Mouse (Mus musculus): Measurements from ENCODE around the gene Flnb.

Gene Flnb

GRCm38 (mm10) chr14:7817770-7818462 lies at the start of gene Flnb:
Flnb (plus strand) TSS chr14:7817957.
- peak; percentile 98 for DNase-seq (ENCODE audit: low spot score)

GRCm38 (mm10) chr14:7773714-7774389 lies 43.9 kb upstream of the Flnb start:
- DNase-seq (ENCODE audit: low spot score): peak; percentile 33

- DNase-seq (ENCODE audit: low spot score): no peak
Observed at GRCm38 (mm10) chr14:7786073-7786472, 31.7 kb upstream of the Flnb start.

GRCm38 (mm10) chr14:7789266-7790030 lies 28.3 kb upstream of the Flnb start:
- DNase-seq (ENCODE audit: low spot score): no peak

GRCm38 (mm10) chr14:7791061-7791531 lies 26.7 kb upstream of the Flnb start:
- DNase-seq (ENCODE audit: low spot score): no peak

- peak; percentile 21 for DNase-seq (ENCODE audit: low spot score)
Observed at GRCm38 (mm10) chr14:7791532-7792159, 26.1 kb upstream of the Flnb start, which contains the start of gene Gm26661. Gm26661 (plus strand) TSS chr14:7791587.

- no peak for DNase-seq (ENCODE audit: low spot score)
Observed at GRCm38 (mm10) chr14:7795961-7796360, 21.8 kb upstream of the Flnb start.

- no peak for DNase-seq (ENCODE audit: low spot score)
Observed at GRCm38 (mm10) chr14:7800611-7801010, 17.1 kb upstream of the Flnb start.

- no peak for DNase-seq (ENCODE audit: low spot score)
Observed at GRCm38 (mm10) chr14:7801831-7802230, 15.9 kb upstream of the Flnb start.

GRCm38 (mm10) chr14:7803874-7804557 lies 13.7 kb upstream of the Flnb start:
- DNase-seq (ENCODE audit: low spot score): no peak

- no peak for DNase-seq (ENCODE audit: low spot score)
Observed at GRCm38 (mm10) chr14:7804558-7804905, 13.2 kb upstream of the Flnb start.

GRCm38 (mm10) chr14:7807711-7808110 lies 10.0 kb upstream of the Flnb start:
- no peak for DNase-seq (ENCODE audit: low spot score)

- no peak for DNase-seq (ENCODE audit: low spot score)
Observed at GRCm38 (mm10) chr14:7808501-7808981, 9.2 kb upstream of the Flnb start.

GRCm38 (mm10) chr14:7809043-7809955 lies 8.5 kb upstream of the Flnb start:
- DNase-seq (ENCODE audit: low spot score): no peak

- no peak for DNase-seq (ENCODE audit: low spot score)
Observed at GRCm38 (mm10) chr14:7818463-7819121, 835 bp downstream of the Flnb start.

GRCm38 (mm10) chr14:7819446-7819845 lies 1.7 kb downstream of the Flnb start:
- no peak for DNase-seq (ENCODE audit: low spot score)

GRCm38 (mm10) chr14:7821341-7821740 lies 3.6 kb downstream of the Flnb start:
- DNase-seq (ENCODE audit: low spot score): no peak

GRCm38 (mm10) chr14:7822693-7823092 lies 4.9 kb downstream of the Flnb start:
- no peak for DNase-seq (ENCODE audit: low spot score)

GRCm38 (mm10) chr14:7824651-7825268 lies 7.0 kb downstream of the Flnb start:
- no peak for DNase-seq (ENCODE audit: low spot score)
